Mouse (Mus musculus): ENCODE measurements at regions not wholly inside any gene's neighbourhood (a gene's known extent, or its start where the extent isn't known, plus 50 kb on each side); places are given as distances from the start of the nearest gene placed in this dataset.

DNA sequence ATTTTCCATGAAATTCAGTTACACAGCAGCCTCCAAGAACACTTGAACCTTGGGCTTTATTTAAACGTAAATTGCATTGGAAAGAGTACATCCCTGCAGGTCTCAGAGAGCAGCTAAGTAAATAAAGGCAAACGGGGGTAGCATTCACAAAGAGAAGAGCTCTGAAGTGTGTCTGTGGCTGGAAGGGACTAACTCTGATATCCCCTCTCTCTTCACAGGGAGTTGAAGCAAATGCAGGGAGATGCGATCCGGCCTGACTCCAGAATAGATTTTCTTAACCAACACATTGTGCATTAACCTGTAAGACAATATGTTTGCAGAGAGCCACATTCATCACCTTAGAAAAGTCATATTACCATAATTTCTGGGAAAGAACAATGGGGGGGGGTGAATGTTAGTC, 199.7 kb upstream of the Nxpe4 start:
- WGBS = 69% methylated on average over 4 of the region's 4 CpGs
- no peaks in the 10 kb centered on the region for H3K9me3 ChIP-seq (replicated peaks)
- no peak for ATAC-seq (replicated peaks; ENCODE audit: insufficient number of reproducible peaks, insufficient read depth, low FRiP score, low read depth)
- H3K9ac ChIP-seq = no peak overlapping the region
- no peak overlapping the region for H3K4me3 ChIP-seq
- no peak overlapping the region for H3K4me2 ChIP-seq
- no peaks in the 10 kb centered on the region for H3K36me3 ChIP-seq
- no peak overlapping the region for H3K27ac ChIP-seq
- H3K4me1 ChIP-seq (replicated peaks) = no peaks in the 10 kb centered on the region
- no peaks in the 10 kb centered on the region for H3K27me3 ChIP-seq

DNA sequence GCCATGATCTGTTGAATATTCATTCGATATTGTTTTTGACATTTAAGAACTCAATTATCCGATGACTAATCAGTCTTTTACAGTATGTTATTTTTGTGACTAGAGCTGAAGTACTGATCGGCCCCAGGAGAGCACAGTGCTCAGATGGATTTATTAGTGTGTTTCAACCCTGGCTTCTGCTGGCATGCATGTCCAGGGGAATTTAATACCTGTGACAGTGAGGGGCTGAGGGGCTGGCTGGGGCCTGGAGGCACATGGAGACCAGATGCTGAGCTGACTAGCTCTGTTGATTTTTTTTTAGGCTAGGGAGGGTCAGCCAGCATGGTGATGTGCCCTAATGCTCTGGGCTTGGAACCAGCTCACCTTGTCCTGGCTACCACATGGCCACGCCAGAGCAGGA, 199.2 kb upstream of the Nxpe4 start:
- no peaks in the 10 kb centered on the region for H3K4me1 ChIP-seq (replicated peaks)
- no peak for ATAC-seq (replicated peaks; ENCODE audit: insufficient number of reproducible peaks, insufficient read depth, low FRiP score, low read depth)
- H3K27ac ChIP-seq = no peak overlapping the region
- no peaks in the 10 kb centered on the region for H3K9me3 ChIP-seq (replicated peaks)
- 66% methylated on average over 4 of the region's 4 CpGs for WGBS
- H3K36me3 ChIP-seq = no peaks in the 10 kb centered on the region
- H3K4me3 ChIP-seq = no peak overlapping the region
- no peaks in the 10 kb centered on the region for H3K27me3 ChIP-seq
- no peak overlapping the region for H3K9ac ChIP-seq
- no peak overlapping the region for H3K4me2 ChIP-seq

DNA sequence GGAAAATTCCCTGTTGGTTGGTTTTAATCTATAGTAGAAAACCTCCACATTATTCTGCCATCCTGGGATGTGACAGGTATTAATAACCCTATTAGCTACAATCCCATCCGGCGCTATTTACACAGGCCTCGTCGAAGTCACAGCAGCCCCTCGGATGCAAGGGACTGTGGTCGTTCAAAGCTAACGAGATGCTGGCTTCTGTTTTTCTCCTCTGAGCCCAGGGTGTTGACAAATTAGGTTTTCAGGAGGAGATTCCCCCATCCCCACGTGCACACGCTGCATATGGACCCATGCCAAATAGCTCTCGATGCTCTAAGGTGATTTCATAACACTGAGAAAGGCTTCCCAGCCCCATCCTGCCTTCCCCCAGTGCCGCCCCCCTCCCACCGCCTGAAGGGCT, 188.7 kb upstream of the Nxpe4 start:
- no peak overlapping the region for H3K27ac ChIP-seq
- no peaks in the 10 kb centered on the region for H3K9me3 ChIP-seq (replicated peaks)
- 41% methylated on average over 12 of the region's 12 CpGs for WGBS
- ATAC-seq (replicated peaks; ENCODE audit: insufficient number of reproducible peaks, insufficient read depth, low FRiP score, low read depth) = no peak
- no peaks in the 10 kb centered on the region for H3K36me3 ChIP-seq
- H3K27me3 ChIP-seq = no peaks in the 10 kb centered on the region
- no peaks in the 10 kb centered on the region for H3K4me1 ChIP-seq (replicated peaks)
- no peak overlapping the region for H3K4me3 ChIP-seq
- H3K4me2 ChIP-seq = no peak overlapping the region
- H3K9ac ChIP-seq = no peak overlapping the region

DNA sequence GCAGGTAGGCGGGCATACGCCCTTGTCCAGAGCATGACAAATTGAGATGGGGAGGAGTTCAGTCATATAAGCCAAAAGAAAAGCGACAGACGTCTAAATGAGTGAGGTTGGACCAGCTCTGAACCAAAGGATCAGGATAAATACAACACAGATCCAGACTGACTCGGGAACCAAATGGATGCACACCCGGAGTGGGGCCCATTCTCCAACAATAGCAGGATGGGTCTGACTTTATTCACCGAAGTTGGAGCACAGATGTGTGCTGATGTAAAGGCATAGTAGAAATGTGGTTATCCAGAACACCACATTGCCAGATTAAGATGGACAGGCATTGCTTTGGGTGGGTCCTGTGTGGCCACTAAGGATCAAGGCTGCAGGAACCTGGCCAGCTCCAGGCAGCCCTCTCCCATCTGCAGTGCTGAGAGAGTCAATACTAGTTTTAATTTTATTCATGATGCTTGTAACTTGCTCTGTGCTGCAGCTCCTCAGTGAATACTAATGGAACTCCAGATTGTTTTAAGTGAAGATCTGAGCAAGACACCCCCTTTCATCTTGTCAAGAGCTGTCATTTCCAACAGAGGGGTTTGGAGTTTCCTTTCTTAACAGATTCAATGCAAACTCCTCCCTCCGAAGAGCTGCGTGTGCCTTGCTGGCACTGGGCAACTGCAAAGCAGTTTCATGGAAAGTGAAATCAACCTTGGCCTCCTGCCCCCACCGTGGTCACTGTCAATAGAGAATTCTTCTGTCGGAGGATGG, 176.3 kb upstream of the Nxpe4 start:
- H3K4me3 ChIP-seq = no peak overlapping the region
- H3K4me1 ChIP-seq (replicated peaks) = no peaks in the 10 kb centered on the region
- no peaks in the 10 kb centered on the region for H3K36me3 ChIP-seq
- no peaks in the 10 kb centered on the region for H3K9me3 ChIP-seq (replicated peaks)
- H3K9ac ChIP-seq = no peak overlapping the region
- no peak for ATAC-seq (replicated peaks; ENCODE audit: insufficient number of reproducible peaks, insufficient read depth, low FRiP score, low read depth)
- WGBS = 72% methylated on average over 11 of the region's 11 CpGs
- no peaks in the 10 kb centered on the region for H3K27me3 ChIP-seq
- H3K27ac ChIP-seq = no peak overlapping the region
- no peak overlapping the region for H3K4me2 ChIP-seq

- no peak overlapping the region for H3K9ac ChIP-seq
- H3K4me3 ChIP-seq = no peak overlapping the region
- H3K27me3 ChIP-seq = no peaks in the 10 kb centered on the region
- H3K36me3 ChIP-seq = no peaks in the 10 kb centered on the region
- no peak for ATAC-seq (replicated peaks; ENCODE audit: insufficient number of reproducible peaks, insufficient read depth, low FRiP score, low read depth)
- no peak overlapping the region for H3K4me2 ChIP-seq
- H3K27ac ChIP-seq = no peak overlapping the region
- no peaks in the 10 kb centered on the region for H3K9me3 ChIP-seq (replicated peaks)
- WGBS = 93% methylated on average over 4 of the region's 4 CpGs
- H3K4me1 ChIP-seq (replicated peaks) = no peaks in the 10 kb centered on the region
Measured at GRCm38 (mm10) chr9:47987266-47987665, 174.6 kb upstream of the Nxpe4 start.

- no peak overlapping the region for H3K9ac ChIP-seq
- no peak for ATAC-seq (replicated peaks; ENCODE audit: insufficient number of reproducible peaks, insufficient read depth, low FRiP score, low read depth)
- H3K4me2 ChIP-seq = no peak overlapping the region
- H3K27me3 ChIP-seq = no peaks in the 10 kb centered on the region
- no peak overlapping the region for H3K4me3 ChIP-seq
- no peaks in the 10 kb centered on the region for H3K4me1 ChIP-seq (replicated peaks)
- no peaks in the 10 kb centered on the region for H3K36me3 ChIP-seq
- no peak overlapping the region for H3K27ac ChIP-seq
- H3K9me3 ChIP-seq (replicated peaks) = no peaks in the 10 kb centered on the region
- whole genome bisulfite sequencing = 53% methylated on average over 4 of the region's 4 CpGs
Measured at GRCm38 (mm10) chr9:47994671-47995070, 167.2 kb upstream of the Nxpe4 start.

DNA sequence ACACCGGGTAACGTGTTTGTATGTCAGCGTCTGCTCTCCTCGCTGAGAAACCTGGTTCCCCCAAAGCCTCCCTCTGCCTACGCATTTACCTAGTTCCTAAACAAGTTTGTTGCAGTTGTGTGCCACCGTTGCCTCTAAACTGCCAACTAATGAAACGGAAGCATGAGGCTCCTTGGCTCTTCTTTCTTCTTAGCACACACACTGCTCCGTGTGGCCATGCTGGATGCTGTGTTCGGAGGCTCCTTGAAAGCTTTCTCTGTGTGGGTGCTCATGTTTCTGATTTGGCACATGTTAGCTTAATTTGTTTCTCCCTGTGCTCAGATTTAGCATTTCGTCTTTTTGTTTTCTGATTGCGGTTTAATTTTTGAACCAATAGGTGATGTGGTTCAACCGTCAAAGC, 162.2 kb upstream of the Nxpe4 start:
- Histone ChIP-seq H3K27me3 (no peaks in the 10 kb centered on the region), H3K27ac (no peak overlapping the region), H3K36me3 (no peaks in the 10 kb centered on the region), H3K4me2 (no peak overlapping the region), H3K9ac (no peak overlapping the region), H3K9me3 (replicated peaks) (no peaks in the 10 kb centered on the region), H3K4me3 (no peak overlapping the region), H3K4me1 (replicated peaks) (no peaks in the 10 kb centered on the region)
- WGBS = 89% methylated on average over 12 of the region's 12 CpGs
- no peak for ATAC-seq (replicated peaks; ENCODE audit: insufficient number of reproducible peaks, insufficient read depth, low FRiP score, low read depth)

DNA sequence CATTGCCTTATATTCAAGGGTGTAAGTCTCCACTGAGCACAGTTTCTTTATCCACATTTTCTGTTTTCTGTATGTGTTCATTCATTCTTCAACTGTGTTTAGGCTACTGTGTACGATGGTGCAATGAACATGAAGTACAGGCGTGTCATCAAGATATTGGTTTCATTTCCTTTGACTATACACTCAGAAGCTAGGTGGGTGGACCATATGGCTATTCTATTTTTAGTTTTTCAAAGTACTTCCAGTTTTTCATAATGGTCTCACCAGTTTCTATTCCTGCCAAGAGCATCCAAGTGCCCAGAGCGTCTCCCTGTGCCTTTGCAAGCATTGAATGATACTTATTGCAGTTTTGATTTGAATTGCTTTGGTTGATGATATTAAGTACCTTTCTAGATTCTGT, 132.8 kb upstream of the Nxpe4 start:
- no peak for ATAC-seq (replicated peaks; ENCODE audit: insufficient number of reproducible peaks, insufficient read depth, low FRiP score, low read depth)
- 67% methylated on average over 3 of the region's 3 CpGs for WGBS
- Histone ChIP-seq H3K36me3 (no peaks in the 10 kb centered on the region), H3K9ac (no peak overlapping the region), H3K27ac (no peak overlapping the region), H3K4me2 (no peak overlapping the region), H3K9me3 (replicated peaks) (no peaks in the 10 kb centered on the region), H3K4me1 (replicated peaks) (no peaks in the 10 kb centered on the region), H3K4me3 (no peak overlapping the region), H3K27me3 (no peaks in the 10 kb centered on the region)

DNA sequence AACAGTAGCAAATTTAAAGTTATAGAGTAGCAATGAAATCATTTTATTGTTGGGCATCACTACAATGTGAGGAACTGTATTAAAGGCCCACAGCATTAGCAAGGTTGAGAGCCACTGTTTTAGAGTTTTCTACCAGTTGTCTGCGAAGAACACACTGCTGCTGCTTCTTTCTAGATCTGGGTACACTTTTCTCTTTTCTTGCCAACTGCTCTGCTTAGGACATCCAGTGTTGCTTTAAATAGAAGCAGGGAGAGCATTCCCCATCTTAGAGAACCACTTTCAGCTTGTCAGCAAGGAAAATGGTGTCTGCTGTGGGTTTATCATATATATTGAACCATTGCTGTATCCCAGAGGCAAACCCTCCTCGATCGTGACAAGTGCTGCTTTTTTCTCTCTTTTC, 131.0 kb upstream of the Nxpe4 start:
- ATAC-seq (replicated peaks; ENCODE audit: insufficient number of reproducible peaks, insufficient read depth, low FRiP score, low read depth) = no peak
- no peak overlapping the region for H3K27ac ChIP-seq
- H3K9me3 ChIP-seq (replicated peaks) = no peaks in the 10 kb centered on the region
- no peak overlapping the region for H3K9ac ChIP-seq
- H3K4me2 ChIP-seq = no peak overlapping the region
- 74% methylated on average over 3 of the region's 3 CpGs for WGBS
- no peaks in the 10 kb centered on the region for H3K36me3 ChIP-seq
- H3K4me3 ChIP-seq = no peak overlapping the region
- no peaks in the 10 kb centered on the region for H3K4me1 ChIP-seq (replicated peaks)
- H3K27me3 ChIP-seq = no peaks in the 10 kb centered on the region

- ATAC-seq (replicated peaks; ENCODE audit: insufficient number of reproducible peaks, insufficient read depth, low FRiP score, low read depth) = no peak
Measured at GRCm38 (mm10) chr9:48035959-48036358, 125.9 kb upstream of the Nxpe4 start.

GRCm38 (mm10) chr9:48044826-48045225, 117.0 kb upstream of the Nxpe4 start:
- no peak for ATAC-seq (replicated peaks; ENCODE audit: insufficient number of reproducible peaks, insufficient read depth, low FRiP score, low read depth)
- Histone ChIP-seq H3K4me1 (replicated peaks) (no peaks in the 10 kb centered on the region), H3K4me3 (no peak overlapping the region), H3K27me3 (no peaks in the 10 kb centered on the region), H3K9me3 (replicated peaks) (no peaks in the 10 kb centered on the region), H3K4me2 (no peak overlapping the region), H3K36me3 (no peaks in the 10 kb centered on the region), H3K9ac (no peak overlapping the region), H3K27ac (no peak overlapping the region)

More at GRCm38 (mm10) chr9:48035959-48036358, 125.9 kb upstream of the Nxpe4 start:
- H3K9me3 ChIP-seq (replicated peaks) = no peaks in the 10 kb centered on the region
- H3K4me1 ChIP-seq (replicated peaks) = no peaks in the 10 kb centered on the region
- H3K9ac ChIP-seq = no peak overlapping the region
- H3K27me3 ChIP-seq = no peaks in the 10 kb centered on the region
- H3K36me3 ChIP-seq = no peaks in the 10 kb centered on the region
- no peak overlapping the region for H3K4me3 ChIP-seq
- no peak overlapping the region for H3K4me2 ChIP-seq
- H3K27ac ChIP-seq = no peak overlapping the region

GRCm38 (mm10) chr9:48047846-48048245, 114.0 kb upstream of the Nxpe4 start:
- no peaks in the 10 kb centered on the region for H3K4me1 ChIP-seq (replicated peaks)
- no peak overlapping the region for H3K27ac ChIP-seq
- H3K27me3 ChIP-seq = no peaks in the 10 kb centered on the region
- H3K9ac ChIP-seq = no peak overlapping the region
- H3K4me2 ChIP-seq = no peak overlapping the region
- ATAC-seq (replicated peaks; ENCODE audit: insufficient number of reproducible peaks, insufficient read depth, low FRiP score, low read depth) = no peak
- no peaks in the 10 kb centered on the region for H3K9me3 ChIP-seq (replicated peaks)
- H3K36me3 ChIP-seq = no peaks in the 10 kb centered on the region
- H3K4me3 ChIP-seq = no peak overlapping the region
- WGBS = 87% methylated on average over 4 of the region's 4 CpGs

All from heart, embryonic 15.5 days (tissue).